Mouse (Mus musculus): ENCODE results near the gene Sbf1.

Gene Sbf1

DNA sequence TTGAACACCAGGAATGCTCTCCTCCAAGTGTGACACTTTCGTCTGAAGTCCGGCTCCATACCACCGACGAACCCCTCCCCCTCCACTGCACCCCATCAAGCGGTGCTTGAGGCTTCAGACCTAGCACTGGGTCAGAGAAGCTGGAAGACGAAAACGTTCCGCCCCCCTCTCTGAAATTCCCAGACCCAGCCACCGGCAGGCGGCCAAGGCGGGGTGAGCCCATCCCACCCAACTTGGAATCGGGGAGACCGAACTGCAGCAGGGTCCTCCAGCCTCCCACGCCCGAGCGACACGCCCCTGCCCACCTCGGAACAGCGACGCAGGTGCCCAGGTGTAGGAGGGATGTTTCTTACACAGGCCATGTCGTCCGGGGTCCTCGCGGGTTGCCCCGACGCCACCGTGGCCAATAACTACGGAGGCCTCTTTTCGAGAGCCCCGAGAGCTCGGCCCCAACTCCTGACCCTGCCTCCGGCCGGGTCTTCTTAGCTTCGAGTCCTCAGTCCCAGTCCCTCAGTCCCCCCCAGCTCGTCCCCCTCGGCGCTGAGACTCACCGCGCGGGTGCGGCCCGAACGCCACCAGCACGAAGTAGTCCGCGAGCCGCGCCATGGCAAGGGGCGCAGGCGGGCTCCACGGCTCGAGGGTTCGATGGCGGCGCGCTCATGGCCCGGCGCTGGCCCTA, 461 bp downstream of the Sbf1 start:
- DNase-seq: no peak

DNA sequence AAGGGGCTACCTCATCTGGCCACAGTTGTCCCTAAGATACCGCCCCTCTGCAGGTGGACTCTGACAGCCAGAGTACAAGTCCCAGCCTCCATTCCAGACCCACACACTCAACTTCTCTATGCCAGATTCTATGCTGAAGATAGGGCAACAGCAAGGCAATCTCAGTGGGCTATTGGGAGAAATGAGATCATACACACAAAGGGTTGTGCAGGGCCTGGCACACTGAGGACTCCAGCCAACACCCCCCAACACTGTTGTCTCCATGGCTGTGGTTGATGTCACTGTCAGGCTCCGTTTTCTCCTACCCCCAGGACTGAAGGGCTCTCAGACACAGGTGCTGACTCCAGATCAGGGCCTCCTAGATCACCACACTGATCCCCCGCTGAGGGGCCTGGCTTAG, 1.0 kb downstream of the Sbf1 start:
- no peak for DNase-seq

DNA sequence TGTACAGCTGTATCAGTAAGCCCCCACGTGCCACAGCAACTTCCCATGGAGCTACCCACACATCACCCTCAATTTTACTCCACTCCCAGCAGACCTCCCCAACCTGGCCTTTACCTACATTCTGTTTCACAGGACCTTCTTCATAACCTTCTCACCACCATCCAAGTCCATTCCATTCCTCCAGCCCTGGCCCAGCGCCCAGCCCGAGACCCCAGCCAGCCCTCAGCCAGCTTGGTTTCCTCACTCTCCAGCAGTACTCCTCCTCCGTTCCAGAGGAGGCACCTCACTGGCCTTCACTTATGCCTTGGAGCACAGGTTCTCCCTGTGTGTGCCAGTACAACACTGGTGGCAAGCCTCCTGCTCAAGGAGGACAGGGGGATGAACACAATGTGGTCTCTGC, 1.8 kb downstream of the Sbf1 start:
- DNase-seq: no peak

DNA sequence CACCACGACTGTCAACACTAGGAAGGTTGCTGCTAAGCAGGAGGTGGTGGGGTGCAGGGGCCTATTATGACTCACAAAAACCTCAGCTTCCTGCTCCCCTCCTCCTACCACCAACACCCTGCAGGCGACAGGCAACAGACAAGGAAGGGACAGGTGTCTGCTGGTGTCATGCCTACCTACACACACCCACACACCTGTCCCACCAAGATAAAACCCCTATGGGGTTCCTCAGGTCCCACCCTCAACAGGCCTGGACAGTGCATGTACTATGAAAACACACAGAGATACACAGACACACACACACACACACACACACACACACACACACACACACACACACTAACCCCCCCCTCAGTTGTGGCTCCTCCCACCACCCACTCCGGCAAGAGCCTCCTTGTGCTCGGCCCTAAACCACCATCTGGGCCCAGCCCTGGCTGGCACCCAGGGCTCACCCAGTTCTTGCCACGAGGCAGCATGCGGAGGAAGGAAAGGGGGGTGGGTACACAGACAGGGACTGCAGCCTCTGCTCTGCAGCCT, 5.1 kb downstream of the Sbf1 start:
- DNase-seq: peak; percentile 83

DNA sequence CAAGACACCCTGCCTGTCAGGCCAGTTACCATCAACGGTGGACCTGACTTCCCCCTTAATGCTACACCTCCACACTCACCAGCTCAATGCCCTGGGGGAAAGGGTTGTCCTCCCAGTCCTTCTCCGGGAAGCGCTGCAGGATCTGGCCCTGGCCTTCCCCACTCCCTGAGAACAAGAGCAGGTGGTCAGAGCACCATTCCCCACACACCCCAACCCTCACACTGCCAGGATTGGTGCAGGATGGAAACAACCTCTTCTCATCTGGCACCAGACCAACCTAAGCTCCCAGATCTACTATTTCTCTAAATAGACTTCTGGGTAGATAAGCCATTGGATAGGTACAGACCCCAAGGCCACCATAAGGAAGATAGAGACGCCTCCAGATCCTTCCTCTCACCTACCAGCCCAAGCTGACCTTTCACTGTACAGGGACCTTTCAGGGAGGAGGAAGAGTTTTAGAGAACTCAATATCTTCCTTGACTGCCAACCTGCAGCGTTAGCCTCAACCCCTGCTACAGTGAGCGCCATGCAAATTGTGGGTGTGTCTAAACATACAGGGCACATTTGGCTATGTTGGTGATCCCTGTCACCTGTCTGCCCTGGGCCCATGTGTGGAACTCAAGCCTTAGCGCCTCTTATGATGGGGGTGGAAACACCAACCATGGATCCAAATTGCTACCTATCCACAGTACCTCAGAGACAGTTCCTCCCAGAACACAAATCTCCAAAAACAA, 6.5 kb downstream of the Sbf1 start:
- peak; percentile 25 for DNase-seq

DNA sequence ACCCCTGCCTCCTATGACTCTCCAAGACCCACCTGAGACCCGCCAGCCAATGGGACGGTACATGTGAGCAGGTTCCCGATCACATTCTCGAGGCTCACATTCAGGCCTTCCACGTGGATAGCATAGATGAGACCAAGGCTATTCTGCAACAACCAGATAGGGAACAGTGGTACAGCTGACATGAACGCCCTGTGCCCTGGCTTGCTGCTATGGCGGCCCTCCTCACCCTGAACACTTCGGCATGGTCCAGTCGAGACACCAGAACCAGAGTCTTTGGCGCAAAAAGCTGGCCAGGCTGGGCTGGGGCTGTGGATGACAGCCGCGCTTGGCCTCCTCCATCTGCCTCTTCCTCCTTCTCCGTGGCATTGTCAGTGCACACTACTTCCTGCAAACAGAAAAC, 7.7 kb downstream of the Sbf1 start:
- no peak for DNase-seq

DNA sequence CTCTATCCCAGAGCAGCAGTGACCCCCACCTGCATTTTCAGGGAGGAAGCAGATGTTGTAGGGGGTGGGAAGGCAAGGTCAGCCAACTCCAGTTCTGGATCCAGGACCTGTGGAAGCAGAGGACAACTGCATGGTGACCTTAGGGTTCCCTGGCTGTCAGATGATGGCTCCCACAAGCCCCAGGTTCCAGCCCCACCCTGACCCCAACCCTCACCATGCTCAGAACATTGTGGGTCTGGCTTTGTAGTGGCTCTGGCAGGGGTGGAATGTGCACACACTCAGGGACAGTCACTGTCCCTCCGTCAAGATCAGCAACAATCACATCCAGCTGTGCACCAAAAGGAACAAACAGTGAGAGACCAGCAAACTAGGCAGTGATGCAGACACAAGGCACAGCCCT, 9.1 kb downstream of the Sbf1 start:
- DNase-seq: no peak

DNA sequence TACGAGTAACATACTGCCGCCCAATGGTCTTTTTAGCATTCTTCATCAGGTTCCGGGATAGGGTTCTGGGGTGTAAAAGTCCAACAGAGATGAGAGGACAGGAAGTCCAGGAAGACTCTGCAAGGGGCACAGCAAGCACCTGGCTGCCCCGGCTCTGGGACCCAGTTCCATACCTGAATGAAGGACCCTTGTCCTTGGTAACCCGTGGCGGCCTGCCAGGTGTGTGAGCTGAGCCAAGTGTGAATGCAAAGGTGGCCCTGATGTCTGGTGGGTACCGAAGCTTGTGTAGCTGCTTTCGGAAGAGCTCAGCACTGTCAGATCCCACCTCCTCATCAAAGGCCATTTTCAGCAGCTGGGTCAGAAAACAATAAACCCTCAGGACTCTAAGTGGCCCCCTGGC, 14.5 kb downstream of the Sbf1 start:
- no peak for DNase-seq

DNA sequence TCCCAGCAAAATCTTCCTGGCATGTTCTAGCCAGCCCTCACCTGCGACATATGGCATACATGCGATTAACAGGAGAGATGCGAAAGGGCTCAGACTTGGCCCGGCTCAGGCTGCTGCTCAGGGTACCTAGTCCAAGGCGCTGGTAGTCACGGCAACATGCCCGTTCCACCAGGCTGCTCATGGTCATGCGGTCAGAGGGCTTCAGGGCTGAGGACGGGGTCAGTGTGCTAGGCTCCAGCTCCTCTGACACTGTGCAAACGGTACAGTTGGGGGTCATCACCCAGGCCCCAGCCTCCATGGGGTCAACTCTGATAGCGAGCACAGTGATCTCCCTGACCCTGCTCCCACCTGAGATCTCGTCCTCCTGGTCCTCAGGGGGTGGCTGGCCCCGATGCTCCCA, 14.9 kb downstream of the Sbf1 start:
- no peak for DNase-seq

DNA sequence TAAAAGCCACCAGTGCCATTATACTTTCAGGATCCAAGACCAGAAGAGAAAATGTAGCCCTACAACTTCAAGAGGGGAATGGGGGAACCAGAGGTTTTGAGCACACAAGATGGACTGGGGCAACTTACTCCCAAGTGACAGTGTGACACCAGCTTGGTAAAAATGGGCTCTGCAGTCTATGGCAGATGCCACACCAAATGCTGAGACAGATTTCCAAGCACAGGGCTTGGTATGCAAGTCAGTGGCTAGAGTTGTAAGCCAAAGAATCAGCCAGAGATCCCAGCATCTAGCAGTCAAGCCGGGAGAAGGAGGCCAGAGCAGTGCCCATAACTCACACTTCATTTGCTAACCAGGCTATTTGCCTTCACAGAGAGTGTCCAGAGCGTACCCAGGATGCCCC, 17.4 kb downstream of the Sbf1 start:
- no peak for DNase-seq

DNA sequence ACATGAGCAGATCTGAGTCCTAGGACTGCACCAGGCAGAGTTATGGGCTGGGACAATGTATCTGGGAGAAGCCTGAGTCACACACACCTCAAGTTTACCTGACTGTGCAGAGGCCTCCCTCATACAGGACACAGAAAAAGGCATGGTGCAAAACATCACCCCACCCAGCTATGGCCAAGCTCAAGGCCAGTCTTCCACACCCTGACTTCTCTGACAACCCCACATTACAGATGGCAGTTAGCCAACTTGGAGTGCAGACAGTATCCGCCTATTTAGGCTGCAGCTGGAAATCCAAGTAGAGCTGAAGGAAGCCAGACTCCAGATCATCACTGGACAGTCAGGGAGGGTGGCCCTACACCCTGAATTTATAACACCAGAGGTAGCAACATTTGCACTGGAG, 18.6 kb downstream of the Sbf1 start:
- no peak for DNase-seq

DNA sequence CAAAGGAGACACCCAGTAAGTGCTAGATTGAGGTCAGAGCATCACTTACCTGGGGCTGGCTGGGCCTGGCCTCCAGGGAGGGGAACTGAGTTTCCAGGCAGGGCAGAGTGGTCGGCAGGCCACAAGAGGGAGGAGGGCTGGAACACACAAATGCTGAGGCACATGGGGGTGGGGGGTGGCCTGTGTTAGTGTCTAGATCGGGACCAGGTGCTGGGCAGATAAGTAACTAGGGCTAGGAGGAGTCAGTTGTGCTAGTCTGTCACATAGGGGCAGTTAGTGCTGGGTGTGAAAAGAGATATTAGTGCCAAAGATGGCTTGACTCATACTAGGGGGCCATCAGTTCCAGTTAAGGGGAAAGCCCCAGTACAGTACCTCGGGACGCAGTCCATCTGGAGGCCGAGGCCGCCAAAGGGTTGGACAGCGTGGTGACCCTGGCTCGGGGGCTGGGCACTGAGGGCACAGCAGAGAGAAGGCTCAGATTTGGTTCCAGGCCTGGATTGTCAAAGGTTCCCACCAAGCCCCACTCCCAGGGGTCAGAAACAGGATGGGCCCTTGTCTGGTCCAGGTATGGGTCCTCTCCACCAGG, 19.4 kb downstream of the Sbf1 start:
- DNase-seq: no peak

DNA sequence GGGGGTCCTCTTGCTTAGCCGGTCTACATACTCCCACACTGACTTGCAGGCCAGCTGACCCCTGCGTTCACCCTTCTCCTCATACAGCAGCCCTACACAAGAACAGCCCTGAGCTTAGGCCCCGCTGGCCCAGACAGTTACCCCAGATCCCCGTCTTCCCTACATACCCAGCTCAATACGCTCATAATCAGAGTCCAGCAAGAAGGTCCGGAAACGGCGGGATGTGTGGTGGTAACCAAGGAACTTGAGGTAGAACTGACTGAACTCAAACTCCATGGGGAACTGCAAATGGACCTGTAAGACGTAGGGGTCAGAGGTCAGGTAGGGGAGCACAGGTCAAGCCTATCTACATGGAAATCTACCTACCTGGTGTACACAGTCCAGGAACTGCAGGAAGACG, 21.3 kb downstream of the Sbf1 start:
- DNase-seq: no peak

DNA sequence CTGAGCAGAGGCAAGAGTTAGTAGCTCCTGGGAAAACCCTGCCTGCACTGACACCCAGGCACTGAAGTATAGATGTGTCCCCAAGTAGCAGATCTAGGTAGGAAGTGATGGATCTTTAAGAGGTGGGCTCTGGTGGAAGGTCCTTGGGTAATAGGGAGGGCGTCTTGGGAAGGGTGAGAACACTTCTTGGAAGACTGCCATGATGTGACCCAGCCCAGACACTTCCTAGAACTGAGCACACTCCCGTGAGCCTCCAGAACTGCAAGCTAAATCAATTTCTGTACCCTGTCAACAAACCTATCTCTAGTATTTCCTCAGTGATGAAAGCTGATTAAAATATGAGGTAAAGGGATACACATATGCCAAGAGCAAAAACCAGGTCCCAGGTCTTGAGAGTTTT, 22.3 kb downstream of the Sbf1 start:
- no peak for DNase-seq

DNA sequence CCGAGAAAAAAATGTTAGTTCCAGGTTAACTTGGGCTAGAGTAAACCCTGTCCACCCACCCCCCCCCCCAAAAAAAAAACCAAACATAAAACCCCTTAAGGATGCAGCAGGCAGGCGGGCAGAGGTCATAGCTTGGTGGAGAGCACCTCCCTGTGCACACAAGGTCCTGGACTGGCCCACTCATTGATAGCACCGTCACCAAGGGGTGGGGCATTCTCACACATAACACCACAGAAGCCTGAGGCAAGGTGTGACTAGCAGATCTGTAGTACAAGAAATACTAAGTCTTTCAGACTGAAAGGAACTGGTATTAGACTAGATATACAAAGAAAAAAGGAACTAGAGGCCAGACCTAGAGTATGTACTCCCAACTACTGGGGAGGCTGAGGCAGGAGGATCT, 23.6 kb downstream of the Sbf1 start:
- no peak for DNase-seq

DNA sequence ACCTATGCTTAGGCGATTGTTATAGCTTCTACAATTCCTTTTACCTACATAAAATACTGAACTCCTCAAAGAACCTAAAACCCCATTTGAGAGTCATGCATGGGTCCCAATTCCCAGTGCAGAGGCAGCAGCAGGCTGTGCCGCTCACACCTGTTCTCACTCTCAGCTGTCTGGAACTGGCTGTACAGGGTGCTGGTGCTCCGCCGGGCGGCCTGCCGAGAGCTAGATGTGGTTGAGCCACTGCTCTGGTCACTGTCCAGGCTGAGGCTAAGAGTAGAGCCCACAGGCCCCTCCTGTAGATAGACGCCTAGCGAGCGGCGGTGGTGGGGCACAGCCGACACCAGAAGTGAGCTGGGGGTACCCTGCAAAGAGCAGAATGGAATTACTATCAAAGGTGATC, 25.7 kb downstream of the Sbf1 start:
- DNase-seq: no peak

DNA sequence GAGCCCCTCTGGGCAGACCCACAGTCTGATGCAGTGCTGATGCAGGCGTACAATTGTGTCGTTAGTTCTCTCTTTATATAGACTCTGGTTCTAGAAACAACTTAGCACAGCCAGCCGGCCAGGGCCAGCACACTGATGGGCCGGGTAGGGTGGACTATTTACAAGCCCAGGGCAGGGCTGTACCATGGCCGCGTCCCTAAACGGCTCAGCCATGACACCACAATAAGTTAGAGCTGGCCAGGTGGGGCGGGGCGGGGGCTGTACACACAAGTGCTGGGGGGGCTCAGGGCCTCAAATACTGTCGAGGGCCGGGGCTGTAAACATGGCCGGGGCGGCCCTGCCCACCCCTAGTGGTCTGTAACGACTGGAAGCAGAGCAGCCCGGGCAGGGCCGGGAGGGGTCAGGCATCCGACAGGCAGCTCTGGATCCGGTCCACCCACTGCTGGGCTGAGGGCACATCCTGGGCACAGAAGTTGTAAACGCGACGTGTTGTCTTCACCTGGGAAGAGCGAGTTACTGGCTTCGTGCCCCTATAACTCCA, 26.8 kb downstream of the Sbf1 start:
- DNase-seq: no peak

DNA sequence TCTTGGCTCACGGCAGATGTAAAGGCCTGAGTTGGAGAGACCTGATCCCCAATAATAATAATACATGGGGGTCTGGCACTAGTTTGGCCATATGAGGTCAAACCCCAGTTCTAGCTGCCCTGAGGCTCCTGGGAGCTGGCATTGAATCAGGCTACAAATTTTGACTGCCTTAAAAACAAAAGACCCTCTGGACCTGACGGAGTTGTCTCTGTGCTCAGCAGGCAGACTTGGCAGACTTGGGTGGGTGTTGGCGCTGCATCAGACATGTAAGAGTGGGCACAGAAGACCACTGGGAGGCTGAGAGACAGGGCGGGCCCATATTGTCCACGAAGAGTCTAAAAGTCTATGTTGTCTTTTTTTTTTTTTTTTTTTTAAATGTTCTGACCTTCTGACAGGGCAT, 28.5 kb downstream of the Sbf1 start:
- DNase-seq: no peak

DNA sequence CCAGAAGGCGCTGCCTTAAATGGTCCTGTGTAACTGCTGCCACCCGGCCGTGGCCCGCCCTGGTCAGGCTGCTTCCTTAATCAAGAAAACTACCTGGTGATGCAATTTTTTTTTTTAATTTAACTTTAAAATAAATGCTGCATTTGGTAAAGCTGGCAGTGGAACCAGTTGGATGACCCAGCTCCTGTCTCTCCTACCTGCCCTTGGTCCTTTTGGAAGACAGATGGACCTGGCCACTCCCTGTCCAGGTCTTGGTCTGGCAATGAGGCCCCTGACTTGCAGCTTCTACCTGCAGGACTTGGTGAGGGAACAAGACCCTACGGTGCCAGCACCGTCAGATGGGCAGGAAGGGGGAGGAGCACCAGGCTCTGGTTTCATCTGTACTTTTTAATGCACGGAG, 29.0 kb downstream of the Sbf1 start:
- peak; percentile 36 for DNase-seq

DNA sequence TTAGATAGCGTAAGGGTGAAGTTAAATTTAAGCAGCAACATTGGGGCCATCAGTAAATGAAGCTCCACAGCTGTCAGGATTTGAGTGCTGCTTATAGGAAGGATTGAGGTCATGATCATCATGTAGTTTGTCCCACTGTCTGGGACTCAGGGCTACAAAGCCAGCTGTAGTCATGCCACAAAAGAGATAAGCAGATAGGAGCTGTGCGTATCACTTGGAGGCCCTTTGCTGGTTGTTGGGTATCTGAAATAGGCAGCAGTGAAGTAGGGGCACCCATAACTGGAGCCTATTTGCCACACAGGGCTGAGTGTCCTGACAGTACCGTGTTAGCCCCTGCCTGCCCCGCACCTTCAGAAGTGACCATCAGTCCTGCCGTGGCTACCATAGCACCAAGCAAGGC, 29.6 kb downstream of the Sbf1 start:
- no peak for DNase-seq

DNA sequence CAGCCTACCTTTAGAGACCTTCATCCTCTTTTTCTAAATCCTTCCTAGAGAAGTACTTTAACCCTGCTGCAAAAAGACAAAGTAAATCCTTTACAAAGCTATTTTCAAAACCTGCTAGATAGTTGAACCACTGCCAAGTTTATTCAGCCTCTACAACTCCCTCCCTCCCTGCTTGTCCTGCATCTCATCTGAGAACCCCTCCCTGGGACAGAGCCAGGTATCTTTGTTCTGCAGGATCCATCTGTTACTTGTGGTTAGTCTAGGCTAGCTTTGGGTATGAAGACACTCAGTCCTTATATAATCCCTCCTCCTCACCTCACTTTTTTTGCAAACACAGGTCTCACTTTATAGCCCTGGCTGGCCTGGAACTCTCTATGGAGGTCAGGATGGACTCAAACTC, 30.1 kb downstream of the Sbf1 start:
- DNase-seq: no peak

DNA sequence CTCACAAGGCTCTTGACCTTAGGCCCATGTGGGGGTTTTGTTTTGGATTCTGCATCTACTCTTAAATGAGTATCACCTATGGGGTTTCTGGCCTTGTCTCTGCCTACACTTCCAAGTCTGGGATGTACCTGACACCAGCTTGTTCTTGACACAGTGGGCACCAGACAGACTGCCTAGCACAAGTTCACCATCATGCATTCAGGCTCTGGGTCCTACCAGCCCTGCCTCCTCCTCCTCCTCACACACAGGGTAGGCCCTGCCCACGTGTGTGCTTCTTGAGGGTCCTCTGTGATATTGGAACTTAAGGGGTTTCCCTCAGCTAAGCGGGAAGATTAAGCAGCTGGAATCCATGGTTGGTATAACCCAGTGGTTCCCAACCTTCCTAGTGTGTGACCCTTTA, 31.0 kb downstream of the Sbf1 start:
- no peak for DNase-seq

DNA sequence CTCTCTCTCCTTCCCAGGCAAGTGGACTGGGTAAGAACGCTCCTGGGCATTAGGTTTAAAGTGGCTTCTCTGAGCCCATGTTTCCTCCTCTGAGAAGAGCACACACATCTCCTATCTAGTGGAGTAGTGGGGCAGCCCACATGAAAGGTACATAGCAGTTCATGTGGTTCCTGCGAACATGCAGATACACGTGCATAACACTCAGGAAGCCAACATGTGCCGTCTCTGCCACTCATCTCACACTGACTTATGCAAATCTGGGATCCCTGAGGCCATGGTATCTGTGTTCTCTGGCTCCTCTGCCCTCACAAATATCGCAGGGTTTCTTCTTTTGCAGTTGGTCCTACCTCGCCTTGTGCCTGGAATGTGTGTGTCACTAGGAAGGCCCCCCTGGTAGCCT, 32.6 kb downstream of the Sbf1 start:
- peak; percentile 38 for DNase-seq

DNA sequence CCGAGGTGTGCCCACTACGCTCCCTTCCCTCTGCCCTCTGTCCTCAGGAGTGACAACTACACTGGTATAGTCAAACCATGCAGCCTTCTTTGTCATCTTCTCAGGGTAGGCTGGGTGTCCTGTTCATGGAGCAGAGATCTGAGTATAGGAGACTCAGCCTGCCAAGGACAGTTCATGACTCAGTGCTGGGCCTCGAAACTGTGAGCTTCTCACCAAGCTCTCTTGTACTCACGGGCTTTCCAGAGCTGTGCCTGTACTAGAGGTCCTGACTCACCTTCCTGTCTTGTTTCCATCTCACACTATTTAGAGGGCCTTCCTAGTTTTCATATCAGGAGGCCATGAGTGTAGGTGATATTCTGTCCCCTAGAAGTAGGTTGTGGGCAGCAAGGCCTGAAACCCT, 37.7 kb downstream of the Sbf1 start:
- no peak for DNase-seq
